Mouse (Mus musculus): ENCODE measurements around the gene Aldh18a1.
"Not testable (repeated sequence)": the region's sequence is repeated elsewhere in the genome, so short reads cannot be mapped to it uniquely, and the experiment has no call there.

Gene Aldh18a1

GRCm38 (mm10) chr19:40588293-40588654 is at the start of gene Aldh18a1:
TSS of gene Aldh18a1 (minus strand) at chr19:40588463.
- DNase-seq (ENCODE audit: inconsistent ontology term) = peak; percentile 94

DNA sequence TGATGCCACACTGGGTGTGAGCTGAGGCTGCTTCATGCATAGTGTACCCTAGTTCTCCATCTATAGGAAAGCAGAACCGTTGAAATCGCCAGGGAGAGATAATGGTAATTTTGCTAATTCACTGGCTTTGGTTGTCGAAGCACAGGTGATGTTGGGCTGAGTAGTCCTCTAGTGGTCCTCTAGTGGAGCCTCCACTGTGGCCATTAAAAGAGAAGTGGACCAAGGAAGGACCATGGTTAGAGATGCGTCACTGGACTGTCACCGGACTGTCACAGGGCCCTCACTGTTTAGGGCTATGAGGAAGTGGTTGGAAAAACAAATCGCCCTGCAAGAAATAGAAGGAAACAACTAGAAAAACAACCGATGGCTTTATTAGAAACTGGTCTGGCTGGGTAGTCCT is 49.3 kb upstream of the Aldh18a1 start:
- DNase-seq (ENCODE audit: inconsistent ontology term) = no peak

DNA sequence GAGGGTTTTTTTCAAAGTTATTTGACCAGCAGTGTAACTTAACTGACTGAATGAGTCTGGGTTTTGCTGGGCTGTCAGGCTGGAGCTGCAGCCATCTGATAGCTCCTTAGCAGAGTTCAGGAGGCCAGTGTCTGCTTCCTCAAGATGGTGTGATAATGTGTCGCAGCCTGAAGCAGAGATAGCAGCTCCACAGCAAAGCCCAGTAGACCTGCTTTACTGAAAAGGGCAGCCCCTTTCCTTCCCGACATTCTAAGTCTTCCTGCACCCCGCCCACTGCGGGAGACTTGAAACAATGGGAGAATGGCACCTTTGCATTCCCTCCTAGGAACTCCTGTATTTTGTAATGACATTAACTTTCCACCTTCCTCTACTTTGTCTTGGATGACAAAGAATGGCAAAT is 48.8 kb upstream of the Aldh18a1 start:
- DNase-seq (ENCODE audit: inconsistent ontology term) = no peak

- DNase-seq (ENCODE audit: inconsistent ontology term) = no peak
Observed at GRCm38 (mm10) chr19:40633144-40633543, 44.9 kb upstream of the Aldh18a1 start.

- no peak for DNase-seq (ENCODE audit: inconsistent ontology term)
Observed at GRCm38 (mm10) chr19:40632668-40633067, 44.4 kb upstream of the Aldh18a1 start.

GRCm38 (mm10) chr19:40632193-40632592 is 43.9 kb upstream of the Aldh18a1 start:
- DNase-seq (ENCODE audit: inconsistent ontology term) = no peak

GRCm38 (mm10) chr19:40630606-40631005 is 42.3 kb upstream of the Aldh18a1 start:
- DNase-seq (ENCODE audit: inconsistent ontology term) = no peak

DNA sequence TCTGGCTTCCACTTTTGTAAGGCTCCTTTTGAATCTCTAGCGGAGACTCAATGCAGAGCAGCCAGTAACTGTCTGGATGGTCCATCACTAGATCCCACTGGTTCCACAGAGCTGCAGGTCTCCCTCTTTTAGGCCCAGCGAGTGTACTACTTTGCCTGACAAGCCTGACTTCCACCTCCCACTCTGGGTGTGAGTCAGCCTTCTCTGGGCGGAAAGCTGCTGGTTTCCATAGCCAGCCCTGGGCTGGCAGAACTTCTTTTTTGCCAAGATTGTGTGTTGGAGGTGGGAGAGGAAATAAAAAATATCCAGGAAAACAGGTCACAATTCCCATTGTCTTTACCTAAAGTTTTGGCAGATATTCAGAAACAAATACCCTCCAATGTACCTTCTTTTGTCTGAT is 41.8 kb upstream of the Aldh18a1 start:
- DNase-seq (ENCODE audit: inconsistent ontology term) = no peak

DNA sequence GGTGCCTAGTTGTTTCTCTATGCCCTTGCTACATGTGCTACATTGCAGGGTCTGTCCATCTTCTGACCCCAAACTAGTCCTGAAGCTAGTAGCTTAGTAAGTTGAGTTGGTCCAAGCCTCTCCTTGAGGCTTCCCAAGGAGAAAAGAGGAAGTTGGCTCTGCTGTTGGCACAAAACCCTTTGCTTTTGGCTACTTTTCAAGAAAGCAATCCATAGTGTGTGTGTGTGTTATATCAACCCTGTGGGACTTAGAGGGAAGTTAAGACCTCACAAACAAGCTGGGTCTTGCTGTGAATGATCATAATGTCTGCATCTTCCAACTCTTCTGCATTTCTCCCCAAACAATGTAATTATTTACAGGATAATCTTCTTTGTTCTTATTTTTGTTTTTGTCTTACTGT is 40.7 kb upstream of the Aldh18a1 start:
- no peak for DNase-seq (ENCODE audit: inconsistent ontology term)

DNA sequence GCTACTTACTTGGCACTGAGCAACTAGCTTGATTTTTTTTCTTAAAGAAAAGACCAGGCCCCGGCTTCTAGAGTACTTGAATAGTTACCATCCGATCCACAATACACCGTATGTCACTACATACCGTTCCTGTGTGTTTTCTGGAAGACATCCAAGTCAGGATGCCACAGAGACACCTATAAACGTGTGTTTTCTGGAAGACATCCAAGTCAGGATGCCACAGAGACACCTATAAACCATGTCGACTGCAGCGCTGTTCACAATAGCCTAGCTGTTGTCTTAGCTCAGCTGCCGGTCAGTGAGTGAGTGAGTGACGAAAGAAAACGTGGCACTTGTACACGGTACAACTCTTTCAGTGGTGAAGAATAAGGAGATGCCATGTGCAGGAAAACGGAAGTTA is 37.7 kb upstream of the Aldh18a1 start:
- DNase-seq (ENCODE audit: inconsistent ontology term) = no peak

GRCm38 (mm10) chr19:40621616-40622015 is 33.4 kb upstream of the Aldh18a1 start:
- DNase-seq (ENCODE audit: inconsistent ontology term) = not testable (repeated sequence)

GRCm38 (mm10) chr19:40616021-40616420 is 27.8 kb upstream of the Aldh18a1 start:
- DNase-seq (ENCODE audit: inconsistent ontology term) = no peak

DNA sequence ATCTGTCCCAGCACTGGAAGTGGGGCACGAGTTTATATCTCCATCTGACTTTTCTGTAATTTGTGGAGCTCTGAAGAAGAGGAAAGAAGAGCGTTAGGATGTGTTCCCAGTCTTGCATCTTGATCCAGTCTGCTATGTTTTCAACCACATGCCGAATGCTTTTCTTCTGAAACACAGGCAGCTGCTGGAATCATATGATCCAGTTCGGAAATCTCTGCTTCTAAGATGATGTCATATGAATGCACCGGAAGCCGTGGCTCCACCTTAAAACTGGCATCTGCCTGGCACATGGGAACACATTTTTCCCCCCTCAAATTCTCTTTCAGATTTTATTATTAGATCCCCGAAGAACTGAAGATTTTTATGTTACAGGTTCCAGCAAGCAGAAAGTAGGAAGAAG is 26.5 kb upstream of the Aldh18a1 start:
- no peak for DNase-seq (ENCODE audit: inconsistent ontology term)

DNA sequence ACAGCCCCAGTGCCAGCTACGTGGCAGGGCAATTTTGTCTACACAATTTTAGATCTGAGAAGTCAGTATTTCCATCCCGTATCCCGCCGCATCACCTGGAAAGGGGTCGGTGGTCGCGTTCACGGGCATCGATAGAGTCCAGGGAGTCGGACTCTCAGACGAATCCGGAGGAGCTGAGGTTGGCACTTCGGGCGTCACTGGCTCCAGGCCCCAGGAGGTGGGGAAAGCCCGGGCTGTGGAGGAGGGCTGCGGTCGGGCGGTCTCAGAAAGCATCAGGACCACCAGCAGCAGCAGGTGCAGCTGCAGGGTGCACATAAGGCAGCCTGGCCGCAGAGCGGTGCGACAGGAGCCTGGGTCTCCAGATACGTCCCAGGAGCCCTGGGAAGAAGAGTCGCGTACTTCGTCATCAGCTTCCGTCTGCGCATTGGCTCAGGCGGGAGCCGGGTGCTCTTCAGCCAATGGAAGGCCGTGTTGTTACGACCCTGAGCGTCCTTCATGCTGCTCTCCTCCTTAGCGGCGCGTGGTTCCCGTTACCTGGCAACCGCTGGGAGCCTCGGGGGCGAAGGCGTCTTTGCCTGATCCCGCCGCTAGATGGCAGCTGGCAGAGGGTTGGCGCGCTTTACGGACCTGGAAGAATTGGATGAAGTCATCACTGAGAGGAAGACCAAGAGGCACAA is 23.7 kb upstream of the Aldh18a1 start, which contains the start of the genes Tctn3 and Entpd1:
Gene Tctn3 (minus strand): TSS at position 404 of the 677 bp plus-strand sequence.
Gene Entpd1 (plus strand): TSS at position 537 of the 677 bp plus-strand sequence.
- peak; percentile 97 for DNase-seq (ENCODE audit: inconsistent ontology term)

GRCm38 (mm10) chr19:40607676-40608075 is 19.4 kb upstream of the Aldh18a1 start:
- no peak for DNase-seq (ENCODE audit: inconsistent ontology term)

GRCm38 (mm10) chr19:40605189-40605588 is 16.9 kb upstream of the Aldh18a1 start:
- no peak for DNase-seq (ENCODE audit: inconsistent ontology term)

DNA sequence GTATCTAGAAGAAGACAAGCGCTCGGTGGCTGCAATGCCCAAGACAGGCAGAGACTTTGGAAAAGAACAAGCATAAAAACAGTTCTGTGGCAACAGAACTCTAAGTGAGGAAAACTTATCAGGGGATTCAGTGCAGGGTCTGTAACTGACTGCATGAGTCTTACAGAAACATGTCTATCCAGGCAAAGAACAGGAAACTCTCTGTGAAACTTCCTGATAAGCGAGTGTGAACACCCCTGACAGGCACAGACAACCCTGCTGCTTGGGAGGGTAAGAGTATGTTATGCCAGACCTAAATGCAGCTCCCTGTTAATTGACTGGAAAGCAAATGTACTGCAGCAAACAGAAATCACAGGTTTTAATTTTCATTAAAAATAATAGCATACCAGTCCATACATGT is 13.6 kb upstream of the Aldh18a1 start:
- DNase-seq (ENCODE audit: inconsistent ontology term) = no peak

GRCm38 (mm10) chr19:40600846-40601245 is 12.6 kb upstream of the Aldh18a1 start:
- not testable (repeated sequence) for DNase-seq (ENCODE audit: inconsistent ontology term)

GRCm38 (mm10) chr19:40595831-40596230 is 7.6 kb upstream of the Aldh18a1 start:
- peak; percentile 69 for DNase-seq (ENCODE audit: inconsistent ontology term)

DNA sequence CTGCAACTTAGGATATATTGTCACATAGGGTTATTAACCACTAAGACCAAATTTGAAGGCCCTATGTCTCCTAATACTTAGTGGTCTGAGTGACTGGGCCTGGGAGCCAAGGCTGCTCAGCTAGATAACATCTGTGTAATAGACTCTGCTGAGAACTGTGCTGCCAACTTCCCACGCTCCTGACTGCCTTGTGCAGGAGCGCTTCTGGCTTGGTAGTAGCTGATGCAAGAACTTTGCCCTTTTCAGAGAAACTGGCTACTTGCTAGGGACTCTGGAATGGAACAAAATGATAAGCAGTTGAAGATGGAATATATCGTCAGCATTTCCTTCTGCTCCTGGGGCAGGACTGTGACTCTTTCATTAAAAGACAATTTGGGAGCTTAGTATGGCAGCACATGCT is 7.0 kb upstream of the Aldh18a1 start:
- DNase-seq (ENCODE audit: inconsistent ontology term) = no peak

DNA sequence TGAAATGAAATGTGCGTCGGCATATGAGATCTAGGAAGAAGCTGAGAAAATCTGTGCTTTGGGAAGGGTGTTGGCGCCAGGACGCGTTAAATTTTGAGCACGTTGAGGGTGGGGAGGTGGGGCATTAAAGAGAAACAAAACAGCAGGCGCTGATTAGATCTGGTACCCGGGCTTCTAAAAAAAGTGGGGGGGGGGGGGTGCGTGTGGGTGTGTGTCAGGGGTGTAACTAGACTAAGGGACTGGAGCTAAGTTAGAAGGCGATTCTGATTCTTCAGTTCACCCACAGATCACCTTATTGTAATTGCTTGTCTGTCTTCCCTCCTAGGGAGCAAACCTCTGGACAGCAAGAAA is 1.2 kb upstream of the Aldh18a1 start:
- DNase-seq (ENCODE audit: inconsistent ontology term) = no peak

GRCm38 (mm10) chr19:40588847-40589529 is 725 bp upstream of the Aldh18a1 start:
- DNase-seq (ENCODE audit: inconsistent ontology term) = peak; percentile 91

DNA sequence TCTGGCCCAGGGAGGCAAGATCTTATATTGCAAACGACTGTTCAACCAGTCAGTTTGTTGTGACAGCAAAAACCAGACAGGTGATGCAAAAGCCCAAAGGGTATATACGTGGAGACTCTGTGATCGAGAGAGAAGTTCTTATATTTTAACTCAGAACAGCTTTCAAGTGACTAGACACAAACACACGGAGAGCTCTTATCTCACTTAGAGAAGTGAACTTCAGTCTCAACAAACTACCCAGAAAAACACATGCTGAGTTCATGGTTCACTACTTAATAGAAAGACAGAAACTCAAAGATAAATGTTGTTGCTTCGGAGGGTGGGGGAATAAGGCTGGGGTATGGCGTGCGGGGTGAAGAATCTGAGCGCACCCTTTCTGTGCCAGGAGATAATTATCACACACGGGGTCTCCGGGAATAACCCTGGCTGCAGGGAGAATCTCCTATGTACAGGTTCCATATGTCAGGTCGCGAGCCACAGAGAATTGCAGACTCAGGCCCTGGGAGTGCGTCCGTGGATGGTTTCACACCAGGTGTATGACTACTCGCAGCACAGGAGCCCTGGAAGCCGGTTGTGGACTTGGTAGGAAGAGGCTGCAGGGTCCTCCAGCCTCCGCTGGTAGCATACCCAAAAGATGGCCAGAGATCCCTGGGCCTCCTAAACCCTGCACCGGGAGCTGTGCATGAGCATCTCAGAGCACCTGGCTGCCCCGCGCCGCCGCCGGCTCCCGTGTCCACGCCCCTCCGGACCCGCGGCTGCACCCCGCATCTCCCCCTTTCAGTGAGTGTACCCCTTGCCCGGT is 571 bp downstream of the Aldh18a1 start:
- DNase-seq (ENCODE audit: inconsistent ontology term) = no peak

All from Muller cell, postnatal 12 days (primary cell).